Mouse (Mus musculus) testis, adult 2 months (tissue): ENCODE data around the gene Klk4.

Experiments used
- CTCF ChIP-seq: fragments of 200-500 bp; IDR thresholded peaks from 2 replicates; pipeline ENCODE4 v1.5.1; 2012; ENCODE audit warnings: low read depth, mild to moderate bottlenecking, inconsistent platforms, low read length, moderate library complexity; ENCODE audit not compliant: control insufficient read depth, insufficient read depth, insufficient replicate concordance
- POLR2A ChIP-seq: fragments of 200-500 bp; IDR thresholded peaks from 2 replicates; pipeline ENCODE4 v1.6.1; 2012; ENCODE audit warnings: low read depth, mild to moderate bottlenecking, inconsistent platforms, low read length, moderate library complexity; ENCODE audit not compliant: control insufficient read depth

DNA sequence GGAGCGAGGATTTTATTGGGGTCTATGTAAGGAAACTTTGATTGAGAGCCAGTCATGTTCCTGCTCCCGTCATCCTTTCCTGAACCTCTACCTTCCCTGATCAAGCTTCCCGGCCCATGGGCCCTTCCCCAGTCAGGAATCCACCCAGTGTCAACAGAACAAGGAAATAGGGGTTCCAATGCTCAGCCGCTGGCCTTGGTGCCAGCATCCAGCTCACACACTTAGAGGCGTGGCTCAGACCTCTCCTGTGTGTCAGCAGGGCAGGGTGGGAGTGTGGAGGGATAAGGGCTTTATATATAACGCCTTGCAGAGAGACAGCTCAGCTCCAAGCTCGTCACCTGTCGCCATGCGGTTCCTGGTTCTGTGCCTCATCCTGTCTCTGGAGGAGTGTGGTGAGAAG is 33.9 kb downstream of the Klk4 start:
- no peak for TF ChIP-seq CTCF
- TF ChIP-seq POLR2A = no peak
